Mouse (Mus musculus) gonadal fat pad, adult 2 months (tissue): ENCODE results near the gene Nf2. TPM values are rescaled to one million over a fixed set of nuclear protein-coding genes. Genes with fewer than 3 reads are reported as not detected.
"Not testable (repeated sequence)": the region's sequence is repeated elsewhere in the genome, so short reads cannot be mapped to it uniquely, and the experiment has no call there.

ENCODE experiments used
- DNase-seq: peaks from one replicate; pipeline ENCODE4 v3.0.0-alpha.2; 2012; ENCODE audit warnings: low read depth
- polyA plus RNA-seq: library from polyadenylated mRNA; depleted of rRNA; stranded (reverse); fragments of >200 nt; gene quantifications from 2 replicates; pipeline ENCODE4 v1.2.3, GENCODE M21; 2012

The Nf2 gene
- polyA plus RNA-seq, 1 experiment = 41.0 TPM

DNA sequence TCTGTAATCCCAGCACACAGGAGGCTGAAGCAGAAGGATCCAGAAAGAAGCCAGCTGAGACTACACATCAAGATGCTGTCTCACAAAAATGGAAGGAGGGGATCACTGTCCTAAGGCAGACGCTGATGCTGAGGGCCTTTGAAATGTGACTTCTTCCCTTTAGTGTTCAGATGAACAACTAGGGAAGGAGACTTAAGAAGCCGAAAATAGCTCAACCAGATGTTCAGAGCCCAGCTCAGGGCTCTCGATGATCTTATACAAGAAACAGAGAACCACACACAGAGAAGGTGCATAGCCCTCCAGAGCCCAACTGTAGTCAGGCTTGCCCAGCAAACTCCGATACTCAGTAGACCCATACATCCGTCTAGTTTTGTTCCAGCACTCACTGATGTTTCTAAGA is 12.0 kb downstream of the Nf2 start:
- no peak for DNase-seq

DNA sequence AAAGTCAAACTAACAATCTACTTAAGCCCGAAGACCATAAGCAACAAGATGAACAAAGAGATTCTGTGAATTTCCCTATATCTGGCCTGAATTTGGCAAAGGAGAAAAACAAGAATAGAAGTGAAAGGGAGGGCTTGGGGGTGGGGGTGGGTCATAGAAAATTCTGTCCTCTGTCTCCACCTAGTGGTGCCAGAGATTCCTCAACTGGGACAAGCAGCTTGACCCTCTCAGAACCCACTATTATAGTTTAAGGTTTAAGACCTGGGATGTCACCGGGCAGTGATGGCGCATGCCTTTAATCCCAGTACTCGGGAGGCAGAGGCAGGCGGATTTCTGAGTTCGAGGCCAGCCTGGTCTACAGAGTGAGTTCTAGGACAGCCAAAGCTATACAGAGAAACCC is 12.6 kb downstream of the Nf2 start:
- DNase-seq = no peak

DNA sequence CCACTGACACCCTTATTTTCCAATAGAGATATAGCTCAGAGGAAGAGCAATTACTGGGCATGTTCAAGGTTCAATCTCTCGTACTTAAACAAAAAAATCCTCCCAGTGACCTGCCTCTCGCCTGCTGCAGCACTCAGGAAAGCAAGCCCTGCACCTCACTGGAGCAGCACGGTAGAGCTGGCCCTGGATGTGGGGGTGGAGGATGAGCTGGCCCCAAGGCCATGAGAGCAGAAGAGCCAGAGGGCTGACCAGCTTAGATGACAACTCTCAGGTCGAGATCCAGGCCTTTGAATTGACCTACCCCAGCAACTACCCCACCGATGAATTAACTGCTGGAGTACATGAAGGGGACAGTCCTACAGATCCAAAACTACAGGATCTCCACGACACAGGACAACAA is 13.9 kb downstream of the Nf2 start:
- DNase-seq = no peak

DNA sequence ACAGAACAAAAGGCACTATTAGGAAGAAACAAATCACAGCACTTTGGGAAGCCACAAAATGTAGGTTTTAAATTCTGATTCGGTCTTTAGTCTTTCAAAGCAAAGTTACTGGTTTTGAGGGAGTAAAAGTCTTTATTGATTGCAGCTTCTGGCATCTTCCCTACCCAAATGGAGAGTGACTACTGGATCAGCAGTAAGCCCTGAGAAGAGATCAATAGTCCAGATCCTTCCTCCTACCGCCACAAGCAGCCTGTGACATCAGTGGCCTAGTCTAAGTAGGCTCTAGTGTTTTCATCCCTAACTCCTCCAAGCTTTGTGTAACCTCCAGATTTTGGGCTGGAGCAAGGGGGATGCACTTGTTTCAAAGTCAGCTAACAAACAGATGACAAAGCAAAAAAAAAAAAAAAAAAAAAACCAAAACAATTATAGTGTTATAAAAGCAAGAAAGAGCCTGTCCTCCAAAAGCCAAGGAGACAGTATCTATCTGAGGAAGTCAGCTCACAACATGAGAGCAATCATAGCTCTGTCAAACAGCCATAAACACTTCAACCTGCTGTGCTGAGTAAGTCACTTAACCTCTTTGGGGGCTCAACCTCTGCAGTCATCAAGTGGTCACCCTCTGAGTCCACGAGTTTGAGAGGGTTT is 15.9 kb downstream of the Nf2 start:
- DNase-seq = no peak

DNA sequence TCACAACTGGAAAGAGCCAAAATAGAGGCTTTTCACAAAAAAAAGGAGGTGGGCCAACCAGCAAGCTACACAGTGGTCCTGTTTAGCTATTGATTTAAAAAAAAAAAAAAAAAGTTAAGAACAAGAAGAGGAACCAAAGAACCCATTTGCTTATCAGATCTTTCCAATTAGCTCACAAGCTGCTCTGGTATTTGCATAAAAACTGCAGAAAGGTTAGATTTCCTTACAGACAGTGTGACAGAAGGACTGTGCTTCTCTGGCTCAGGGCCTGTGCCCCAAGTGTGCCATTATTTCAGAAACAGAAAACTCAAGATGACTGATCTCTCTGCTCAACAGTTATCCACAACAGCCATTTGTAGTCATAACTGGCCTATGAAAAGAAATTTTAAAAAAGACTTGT is 18.3 kb downstream of the Nf2 start:
- no peak for DNase-seq

DNA sequence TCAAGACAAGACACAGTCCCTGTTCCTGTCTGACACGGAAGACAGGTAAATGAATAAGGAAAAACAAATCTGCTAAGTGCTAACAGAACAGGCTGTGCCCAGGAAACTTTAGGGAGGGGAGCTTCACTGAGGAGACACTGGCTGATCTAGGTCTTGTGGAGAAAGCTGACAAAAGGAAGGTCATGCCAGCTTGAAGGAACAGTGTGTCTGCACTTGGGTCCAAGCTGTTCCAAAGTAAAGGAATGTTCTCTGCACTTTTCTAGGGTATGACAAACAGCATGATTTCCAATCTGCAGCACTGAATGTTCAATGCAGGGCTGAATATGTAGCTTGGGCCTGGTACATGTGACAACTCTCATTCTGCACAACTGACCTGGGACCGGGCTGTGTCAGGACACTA is 21.4 kb downstream of the Nf2 start:
- DNase-seq = no peak

GRCm38 (mm10) chr11:4827340-4827739 is 22.0 kb downstream of the Nf2 start:
- no peak for DNase-seq

GRCm38 (mm10) chr11:4826152-4826778 is 23.1 kb downstream of the Nf2 start:
- DNase-seq = no peak

GRCm38 (mm10) chr11:4823655-4824312 is 25.6 kb downstream of the Nf2 start:
- no peak for DNase-seq

DNA sequence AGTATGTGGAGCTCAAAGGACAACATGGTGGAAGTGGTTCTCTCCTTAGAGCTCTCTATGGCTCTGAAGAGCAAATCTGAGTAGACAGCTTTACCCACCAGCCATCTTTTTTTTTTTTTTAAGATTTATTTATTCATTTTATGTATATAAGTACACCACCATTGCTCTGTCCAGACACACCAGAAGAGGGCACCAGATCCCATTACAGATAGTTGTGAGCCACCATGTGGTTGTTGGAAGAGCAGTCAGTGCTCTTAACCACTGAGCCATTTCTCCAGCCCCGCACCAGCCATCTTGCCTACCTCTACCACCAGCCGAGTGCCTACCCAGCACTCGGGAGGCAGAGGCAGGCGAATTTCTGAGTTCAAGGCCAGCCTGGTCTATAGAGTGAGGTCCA is 26.9 kb downstream of the Nf2 start:
- not testable (repeated sequence) for DNase-seq

DNA sequence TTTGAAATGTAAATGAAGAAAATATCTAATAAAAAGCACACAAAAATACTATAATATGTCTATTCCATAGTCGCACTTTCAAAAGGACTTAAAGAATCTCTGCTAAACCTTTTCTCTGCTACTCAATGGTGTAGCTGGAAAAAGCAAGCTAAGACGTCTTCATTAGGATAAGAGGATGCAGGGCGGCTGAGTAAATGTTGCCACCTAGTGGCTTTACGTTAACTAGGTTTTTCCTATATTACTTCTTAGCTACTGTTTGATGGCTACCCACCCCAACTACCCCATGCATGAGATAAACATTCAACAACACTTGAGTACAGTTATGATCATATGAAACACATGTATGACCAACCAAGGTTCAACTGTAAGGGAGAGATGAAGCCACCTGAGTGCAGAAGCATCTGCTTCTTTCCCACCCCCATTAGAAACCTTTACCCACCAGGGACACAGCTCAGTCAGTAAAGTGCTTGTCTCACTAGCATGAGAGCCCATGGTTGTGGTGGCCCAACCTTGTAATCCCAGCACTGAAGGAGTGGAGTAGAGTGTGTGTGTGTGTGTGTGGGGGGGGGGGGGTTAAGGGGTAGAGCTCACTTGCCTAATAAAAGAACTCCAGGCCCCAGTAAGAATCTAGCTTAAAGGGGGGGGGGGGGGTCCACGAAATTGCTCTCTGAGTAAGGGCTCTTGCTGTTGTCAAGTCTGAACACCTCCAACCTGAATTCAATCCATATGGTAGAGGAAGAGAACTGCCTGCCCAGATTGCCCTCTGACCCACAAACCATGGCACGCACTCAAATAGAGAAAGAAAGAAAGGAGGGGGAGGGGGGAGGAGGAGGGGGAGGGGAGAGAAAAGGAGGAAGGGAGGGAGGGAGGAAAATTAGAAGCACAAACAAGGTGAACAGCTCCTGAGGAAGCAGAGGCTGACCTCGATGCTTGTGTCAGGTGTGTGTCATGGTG is 27.6 kb downstream of the Nf2 start:
- DNase-seq = no peak

DNA sequence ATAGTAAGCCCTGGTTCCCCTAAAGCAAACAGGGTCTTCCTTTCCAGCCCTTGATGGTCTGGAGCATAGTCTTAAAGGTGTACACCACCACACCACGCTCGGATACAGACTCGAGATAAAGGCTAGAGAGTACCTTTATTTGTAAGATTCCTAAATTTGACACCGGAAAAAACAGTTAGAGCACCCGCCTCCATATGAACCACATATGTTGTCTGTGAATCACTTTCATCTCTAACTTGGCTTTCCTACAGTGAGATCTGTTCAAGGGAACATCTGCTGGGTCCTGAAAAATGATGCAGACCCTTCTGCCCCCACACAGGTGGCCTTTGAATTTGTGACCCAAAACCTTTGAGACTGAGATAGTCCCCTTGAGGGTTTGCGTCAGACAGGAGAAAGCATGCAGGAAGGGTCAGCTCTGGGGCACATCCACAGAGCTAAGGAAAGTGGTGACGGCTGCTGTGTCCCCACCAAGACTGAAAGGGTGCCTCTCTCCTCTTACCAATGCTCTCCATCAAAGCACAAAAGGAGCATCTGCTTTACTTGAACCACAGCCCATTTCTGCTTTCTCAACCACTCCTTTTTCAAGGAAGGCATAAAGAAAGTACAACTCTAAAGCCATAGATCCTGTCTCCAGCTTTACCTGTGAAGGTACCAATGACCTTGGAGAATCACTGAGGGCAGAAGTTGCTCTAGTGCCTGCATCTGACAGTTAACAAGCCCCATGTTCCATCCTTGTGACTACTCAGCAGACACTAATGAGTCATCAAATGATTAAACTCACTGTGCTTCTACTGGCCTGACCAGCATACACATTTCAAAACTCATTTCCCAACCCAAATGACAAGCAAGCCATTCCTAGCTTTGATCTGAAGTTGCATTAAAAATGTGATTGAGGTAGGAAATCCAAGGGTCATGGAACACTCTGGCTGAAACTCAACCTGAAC is 34.6 kb downstream of the Nf2 start:
- no peak for DNase-seq

DNA sequence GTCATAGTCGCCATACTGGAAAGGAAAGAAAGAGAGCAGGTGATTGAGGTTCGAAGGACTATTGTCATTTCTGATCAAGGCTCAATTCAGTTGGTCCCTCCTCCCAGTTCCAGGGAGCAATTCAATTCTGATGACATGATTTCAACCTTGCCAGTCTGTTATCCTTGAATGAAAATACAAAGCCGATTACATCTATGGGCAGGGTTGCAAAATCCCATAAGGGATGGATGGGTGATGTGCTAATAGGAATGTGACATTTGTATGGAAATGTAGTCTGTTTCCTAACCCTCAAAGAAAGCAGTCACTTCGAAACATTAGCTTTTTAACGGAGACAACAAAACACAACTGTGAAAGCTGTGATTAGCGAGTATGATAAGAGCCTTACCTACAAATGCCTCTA is 41.0 kb downstream of the Nf2 start:
- DNase-seq = peak; percentile 42

DNA sequence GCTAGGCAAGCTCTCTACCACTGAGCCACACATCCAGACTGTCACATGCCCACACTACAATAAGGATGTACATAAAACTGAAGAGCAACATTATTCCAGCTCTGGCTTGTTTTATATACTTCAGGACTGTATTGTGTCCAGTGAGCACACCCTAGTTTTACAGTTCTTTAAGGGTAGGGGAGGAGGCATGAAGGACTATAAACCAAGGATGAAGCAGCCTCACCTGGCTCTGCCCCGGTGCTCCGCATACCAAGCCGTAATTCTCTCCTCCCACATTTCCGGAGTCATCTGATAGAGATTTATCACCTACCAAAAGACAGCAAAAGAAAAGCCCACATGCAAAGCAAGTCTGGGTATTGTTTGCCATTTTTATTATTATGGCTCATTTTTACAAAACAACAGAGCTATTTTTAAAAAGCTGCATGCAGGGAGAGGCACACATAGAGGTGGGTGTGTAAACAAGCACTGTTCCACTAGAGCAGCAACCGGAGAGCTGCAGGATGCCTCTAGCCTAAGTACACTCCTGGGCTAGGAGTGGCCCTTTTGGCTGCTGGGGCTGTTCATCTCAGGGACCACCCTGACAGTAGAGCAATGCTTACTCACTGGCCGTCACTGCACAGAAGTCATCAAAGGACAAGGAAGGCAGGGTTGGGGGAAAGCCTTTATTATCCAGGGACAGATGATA is 43.2 kb downstream of the Nf2 start:
- DNase-seq = no peak

GRCm38 (mm10) chr11:4804921-4805562 is 44.3 kb downstream of the Nf2 start:
- DNase-seq = no peak

- DNase-seq = no peak
Measured at GRCm38 (mm10) chr11:4803951-4804350, 45.4 kb downstream of the Nf2 start.

DNA sequence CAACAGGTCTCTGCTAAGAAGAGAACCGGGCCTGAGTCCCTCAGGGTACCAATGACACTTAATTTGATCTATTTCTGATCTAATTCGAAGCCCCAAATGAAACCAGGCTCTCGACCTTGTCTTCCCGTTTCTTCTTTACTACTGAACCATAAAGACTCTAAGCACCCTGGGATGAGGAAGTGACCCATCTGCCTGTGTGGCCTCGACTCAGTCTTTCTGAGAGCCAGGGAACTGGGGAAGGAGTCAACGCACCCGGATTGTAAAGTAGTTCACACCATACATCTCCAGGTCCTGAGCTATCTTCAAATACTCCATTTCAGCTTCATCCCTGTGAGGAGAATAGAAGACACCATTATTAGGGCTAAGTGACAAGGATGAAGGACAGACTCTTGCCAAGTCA is 45.9 kb downstream of the Nf2 start:
- no peak for DNase-seq

DNA sequence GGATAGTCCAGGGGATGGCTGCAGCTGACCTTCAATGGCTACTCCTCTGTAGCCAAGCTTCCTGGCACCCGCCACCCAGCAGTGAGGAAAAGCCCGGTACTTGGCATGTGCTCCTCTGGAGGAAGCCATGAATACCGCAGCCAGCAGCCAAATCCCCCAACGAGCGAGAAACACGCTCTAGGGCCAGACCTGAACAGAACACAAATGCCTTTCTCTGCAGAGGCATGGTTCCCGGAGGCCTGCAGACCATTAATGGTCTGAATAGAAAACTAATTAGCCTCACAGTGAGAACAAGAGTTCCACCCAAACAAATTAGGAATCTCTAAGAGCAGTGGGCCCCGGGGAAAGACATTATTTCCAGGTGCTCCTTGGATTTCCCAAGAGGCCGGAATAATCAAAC is 46.3 kb downstream of the Nf2 start:
- DNase-seq = no peak

GRCm38 (mm10) chr11:4802401-4802800 is 46.9 kb downstream of the Nf2 start:
- not testable (repeated sequence) for DNase-seq

GRCm38 (mm10) chr11:4800654-4801053 is 48.7 kb downstream of the Nf2 start:
- no peak for DNase-seq
